Mouse (Mus musculus) frontal cortex, postnatal 10 days (tissue): ENCODE results near the gene Dhfr.
"Not testable (repeated sequence)": the region's sequence is repeated elsewhere in the genome, so short reads cannot be mapped to it uniquely, and the experiment has no call there.

Experiments
- DNase-seq, 2 experiments: peaks; one replicate each; pipeline ENCODE4 v3.0.0; 2022; ENCODE audit warnings: low spot score in 2 of 2, mixed read lengths in 1 of 2

Dhfr gene

GRCm38 (mm10) chr13:92354456-92355271, at the start of gene Dhfr, which contains the start of gene Msh3:
Dhfr (plus strand) TSS chr13:92354726.
Msh3 (minus strand) TSS chr13:92355003.
- DNase-seq: peak; percentile 96 to 97

- DNase-seq: no peak
Observed at GRCm38 (mm10) chr13:92305680-92306079, 48.8 kb upstream of the Dhfr start, which contains the start of gene Gm20379. Gm20379 (plus strand) TSS chr13:92305980.

- no peak for DNase-seq
Observed at GRCm38 (mm10) chr13:92314613-92315012, 39.9 kb upstream of the Dhfr start.

GRCm38 (mm10) chr13:92320770-92321169, 33.8 kb upstream of the Dhfr start:
- no peak for DNase-seq

GRCm38 (mm10) chr13:92326030-92326429, 28.5 kb upstream of the Dhfr start:
- DNase-seq: no peak

GRCm38 (mm10) chr13:92328000-92328399, 26.5 kb upstream of the Dhfr start:
- DNase-seq: no peak

- DNase-seq: no peak
Observed at GRCm38 (mm10) chr13:92330621-92331020, 23.9 kb upstream of the Dhfr start.

GRCm38 (mm10) chr13:92332103-92332879, 22.2 kb upstream of the Dhfr start:
- DNase-seq: no peak

- no peak for DNase-seq
Observed at GRCm38 (mm10) chr13:92336857-92337256, 17.7 kb upstream of the Dhfr start.

GRCm38 (mm10) chr13:92337773-92338462, 16.6 kb upstream of the Dhfr start:
- DNase-seq: no peak

- no peak for DNase-seq
Observed at GRCm38 (mm10) chr13:92339787-92340186, 14.7 kb upstream of the Dhfr start.

GRCm38 (mm10) chr13:92344033-92344432, 10.5 kb upstream of the Dhfr start:
- no peak for DNase-seq

- no peak for DNase-seq
Observed at GRCm38 (mm10) chr13:92346338-92346737, 8.2 kb upstream of the Dhfr start.

GRCm38 (mm10) chr13:92351100-92351499, 3.4 kb upstream of the Dhfr start:
- no peak for DNase-seq

GRCm38 (mm10) chr13:92353956-92354355, 570 bp upstream of the Dhfr start:
- DNase-seq: no peak

- peak in 1 of 2 experiments; percentile 59 for DNase-seq
Observed at GRCm38 (mm10) chr13:92355272-92355643, 732 bp downstream of the Dhfr start.

GRCm38 (mm10) chr13:92356376-92356775, 1.9 kb downstream of the Dhfr start:
- DNase-seq: no peak

GRCm38 (mm10) chr13:92357644-92358043, 3.1 kb downstream of the Dhfr start:
- no peak for DNase-seq

- no peak for DNase-seq
Observed at GRCm38 (mm10) chr13:92361609-92362008, 7.1 kb downstream of the Dhfr start.

- no peak for DNase-seq
Observed at GRCm38 (mm10) chr13:92365312-92365711, 10.8 kb downstream of the Dhfr start.

- no peak for DNase-seq
Observed at GRCm38 (mm10) chr13:92370811-92371210, 16.3 kb downstream of the Dhfr start.

- DNase-seq: not testable (repeated sequence)
Observed at GRCm38 (mm10) chr13:92371466-92371865, 16.9 kb downstream of the Dhfr start.
